Mouse (Mus musculus): ENCODE measurements around the gene Cblc. TPM values are rescaled to one million over a fixed set of nuclear protein-coding genes. Genes with fewer than 3 reads are reported as not detected.
A peak's percentile ranks its signal among the peaks of the same experiment; 100 is the strongest.

Gene Cblc
- total RNA-seq, 2 experiments from 2014 or later: not detected

- peak; percentile 99 for TF ChIP-seq CTCF (conservative IDR thresholded peaks at IDR 0.05)
- DNase-seq (ENCODE audit: low spot score in 2 of 2): peak; percentile 74 to 96
- Histone ChIP-seq H3K4me3 (peak overlapping the region; percentile 49), H3K27ac (no peak overlapping the region)
These were observed 6.7 kb downstream of the Cblc start for GRCm38 (mm10) chr7:19789904-19790347.

- no peak for TF ChIP-seq CTCF (conservative IDR thresholded peaks at IDR 0.05)
- Histone ChIP-seq H3K4me3 (no peak overlapping the region), H3K27ac (no peak overlapping the region)
- no peak for DNase-seq (ENCODE audit: low spot score in 2 of 2)
These were observed 10.6 kb downstream of the Cblc start for GRCm38 (mm10) chr7:19785874-19786458.

- peak; percentile 65 for TF ChIP-seq CTCF (conservative IDR thresholded peaks at IDR 0.05)
- H3K4me3 ChIP-seq: no peak overlapping the region
- no peak for DNase-seq (ENCODE audit: low spot score in 2 of 2)
- H3K27ac ChIP-seq: no peak overlapping the region
These were observed 11.7 kb downstream of the Cblc start for GRCm38 (mm10) chr7:19784764-19785535.

GRCm38 (mm10) chr7:19783630-19784029 lies 13.0 kb downstream of the Cblc start:
- no peak for DNase-seq (ENCODE audit: low spot score in 2 of 2)
- Histone ChIP-seq H3K27ac (0 out of 2 replicates have a peak overlapping the region, but pooled peaks have one; percentile 51), H3K4me3 (no peak overlapping the region)
- no peak for TF ChIP-seq CTCF (conservative IDR thresholded peaks at IDR 0.05)

GRCm38 (mm10) chr7:19782645-19783044 lies 14.0 kb downstream of the Cblc start:
- peak; percentile 66 for TF ChIP-seq CTCF (conservative IDR thresholded peaks at IDR 0.05)

GRCm38 (mm10) chr7:19781741-19782140 lies 14.9 kb downstream of the Cblc start:
- Histone ChIP-seq H3K4me3 (no peak overlapping the region), H3K27ac (no peak overlapping the region)
- no peak for TF ChIP-seq CTCF (conservative IDR thresholded peaks at IDR 0.05)
- DNase-seq (ENCODE audit: low spot score in 2 of 2): no peak

More at GRCm38 (mm10) chr7:19782645-19783044, 14.0 kb downstream of the Cblc start:
- no peak overlapping the region for H3K27ac ChIP-seq
- no peak overlapping the region for H3K4me3 ChIP-seq
- no peak for DNase-seq (ENCODE audit: low spot score in 2 of 2)

GRCm38 (mm10) chr7:19779903-19780302 lies 16.7 kb downstream of the Cblc start:
- Histone ChIP-seq H3K4me3 (no peak overlapping the region), H3K27ac (no peak overlapping the region)
- peak; percentile 48 for TF ChIP-seq CTCF (conservative IDR thresholded peaks at IDR 0.05)
- DNase-seq (ENCODE audit: low spot score in 2 of 2): no peak

- no peak for TF ChIP-seq CTCF (conservative IDR thresholded peaks at IDR 0.05)
- Histone ChIP-seq H3K27ac (no peak overlapping the region), H3K4me3 (no peak overlapping the region)
- no peak for DNase-seq (ENCODE audit: low spot score in 2 of 2)
These were observed 18.0 kb downstream of the Cblc start for GRCm38 (mm10) chr7:19778645-19779044.

GRCm38 (mm10) chr7:19777049-19777723 lies 19.4 kb downstream of the Cblc start:
- H3K4me3 ChIP-seq: no peak overlapping the region
- no peak for TF ChIP-seq CTCF (conservative IDR thresholded peaks at IDR 0.05)
- no peak overlapping the region for H3K27ac ChIP-seq
- no peak for DNase-seq (ENCODE audit: low spot score in 2 of 2)

- Histone ChIP-seq H3K27ac (no peak overlapping the region), H3K4me3 (no peak overlapping the region)
- no peak for TF ChIP-seq CTCF (conservative IDR thresholded peaks at IDR 0.05)
- DNase-seq (ENCODE audit: low spot score in 2 of 2): no peak
These were observed 24.9 kb downstream of the Cblc start for GRCm38 (mm10) chr7:19771682-19772081.

GRCm38 (mm10) chr7:19770984-19771391 lies 25.6 kb downstream of the Cblc start, which contains the start of gene Bcam:
TSS of gene Bcam (minus strand) at chr7:19771016.
- no peak for DNase-seq (ENCODE audit: low spot score in 2 of 2)
- Histone ChIP-seq H3K4me3 (peak within 1 kb of the TSS; percentile 55), H3K27ac (peak within 1 kb of the TSS; percentile 60)
- no peak for TF ChIP-seq CTCF (conservative IDR thresholded peaks at IDR 0.05)

GRCm38 (mm10) chr7:19770375-19770754 lies 26.2 kb downstream of the Cblc start:
- Histone ChIP-seq H3K4me3 (peak overlapping the region; percentile 55), H3K27ac (peak overlapping the region; percentile 60)
- peak; percentile 26 to 41 for DNase-seq (ENCODE audit: low spot score in 2 of 2)
- no peak for TF ChIP-seq CTCF (conservative IDR thresholded peaks at IDR 0.05)
